Mouse (Mus musculus): ENCODE results near the gene Foxl2.

The Foxl2 gene

DNA sequence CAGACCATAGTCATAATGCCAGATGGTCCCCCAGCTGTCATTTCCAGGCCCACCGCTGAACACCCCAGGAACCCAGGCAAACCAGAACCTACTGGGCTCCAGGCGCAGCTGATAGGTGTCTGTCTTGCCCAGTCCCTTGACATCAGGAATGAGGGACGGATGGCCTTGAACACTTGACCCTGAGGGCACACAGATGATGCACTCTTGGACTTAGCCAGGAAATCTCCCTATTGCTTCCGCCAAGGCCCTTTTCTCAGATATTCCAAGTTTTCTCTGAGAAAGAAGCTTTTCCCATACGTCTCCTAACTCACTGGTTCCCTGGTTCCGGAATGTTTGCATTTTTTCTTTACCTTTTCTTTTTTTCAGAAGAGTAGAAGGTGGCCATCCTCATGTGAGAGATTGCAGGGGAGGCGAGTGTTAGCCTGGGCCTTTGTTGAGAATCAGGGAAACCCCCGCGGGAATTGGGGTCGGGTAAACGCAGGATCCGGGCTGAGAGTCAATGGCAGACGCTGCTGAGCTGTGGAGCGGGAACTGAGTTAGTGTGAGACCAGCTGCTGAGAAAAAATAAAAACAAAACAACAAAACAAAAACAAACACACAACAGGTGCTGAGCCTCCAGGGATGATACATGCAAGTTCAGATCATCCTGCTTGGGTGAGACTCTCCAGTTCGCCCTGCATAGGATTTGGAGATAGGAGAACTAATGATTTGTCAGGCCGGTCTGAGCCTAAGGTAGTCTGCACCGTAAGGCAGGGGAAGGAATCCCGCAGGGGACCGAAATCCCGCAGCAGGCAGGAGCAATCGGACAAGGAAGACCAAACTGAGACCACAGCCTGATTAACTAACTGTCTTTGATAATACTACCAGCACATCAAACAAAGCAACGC lies 6.7 kb downstream of the Foxl2 start:
- in situ Hi-C loops (cut with MboI; ENCODE audit: low sequenced_read_pairs) = loop anchor here (25.0 kb wide), 1 partner anchor 325 kb away; no protein-coding TSS in a partner anchor

DNA sequence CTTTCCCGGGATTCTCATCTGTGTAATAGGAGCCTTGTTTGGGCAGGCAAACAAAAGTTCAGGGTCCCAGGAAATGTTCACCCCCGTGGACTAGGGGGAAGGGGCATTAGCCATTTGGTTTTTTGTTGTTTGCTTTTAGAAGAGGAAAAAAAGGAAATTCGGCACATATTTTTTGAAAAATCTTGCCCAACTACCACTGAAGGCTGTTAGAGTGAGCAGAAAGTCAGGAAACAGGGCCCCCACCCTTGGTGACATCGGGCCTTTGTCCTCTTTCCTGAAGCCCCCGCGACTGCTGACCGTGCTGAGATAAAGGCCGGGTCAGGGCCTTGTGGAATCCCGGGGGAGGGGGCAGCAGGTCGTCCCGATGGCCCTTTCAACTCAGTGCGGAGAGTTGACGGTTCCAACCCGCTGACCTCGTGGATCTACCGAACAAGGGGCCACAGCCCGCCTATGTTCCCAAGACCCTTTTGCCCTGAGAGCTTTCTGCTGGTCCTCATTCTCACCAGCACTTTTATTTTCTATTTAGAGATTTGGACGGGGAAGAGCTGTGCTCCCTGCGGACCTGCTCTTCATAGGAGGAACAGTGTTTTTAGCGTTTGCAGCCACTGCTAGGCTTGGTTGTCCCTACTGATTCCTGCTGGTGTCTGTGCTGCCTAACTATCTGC lies 7.5 kb downstream of the Foxl2 start:
- in situ Hi-C loops (cut with MboI; ENCODE audit: low sequenced_read_pairs) = loop anchor here (25.0 kb wide), 1 partner anchor 325 kb away; no protein-coding TSS in a partner anchor

DNA sequence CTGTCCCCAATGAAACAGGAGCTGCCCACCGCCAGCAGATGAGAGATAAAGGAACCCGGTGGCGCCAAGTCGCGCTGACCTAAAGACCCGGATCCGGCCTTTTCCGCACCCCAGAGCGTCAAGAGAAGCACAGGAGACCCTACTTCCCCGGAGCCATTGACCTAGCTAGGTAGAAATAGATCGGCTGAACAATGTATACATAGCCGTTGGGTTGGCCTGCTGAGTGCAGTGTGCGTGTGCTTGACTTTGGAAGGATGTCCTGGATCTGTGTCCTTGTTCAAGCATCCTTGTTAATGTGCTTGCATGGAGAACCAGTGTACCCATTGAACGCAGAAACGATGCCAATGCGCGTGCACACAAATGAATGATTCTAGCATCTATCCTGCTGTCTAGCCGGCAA lies 8.6 kb downstream of the Foxl2 start:
- in situ Hi-C loops (cut with MboI; ENCODE audit: low sequenced_read_pairs) = loop anchor here (25.0 kb wide), 1 partner anchor 326 kb away; no protein-coding TSS in a partner anchor

DNA sequence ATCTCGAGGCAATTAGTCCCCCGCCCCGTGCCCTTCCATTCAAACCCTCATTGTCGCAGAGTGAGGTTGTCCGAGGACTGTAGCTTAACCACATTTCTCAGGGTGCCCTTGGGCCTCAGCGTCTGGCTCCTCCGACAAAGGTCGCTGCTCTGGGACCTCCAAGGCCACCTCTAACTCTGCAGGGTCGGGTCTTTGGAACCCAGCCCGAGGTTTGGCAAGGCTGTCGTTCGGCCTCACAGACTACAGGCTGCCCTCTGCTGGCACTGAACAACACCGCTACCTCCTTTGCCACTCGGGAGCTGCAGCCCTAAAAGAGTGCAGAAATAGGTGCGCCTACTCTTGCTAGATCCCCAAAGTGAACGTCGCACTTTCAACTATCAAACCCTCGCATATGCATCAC lies 10.0 kb downstream of the Foxl2 start:
- in situ Hi-C loops (cut with MboI; ENCODE audit: low sequenced_read_pairs) = loop anchor here (25.0 kb wide), 1 partner anchor 328 kb away; no protein-coding TSS in a partner anchor

DNA sequence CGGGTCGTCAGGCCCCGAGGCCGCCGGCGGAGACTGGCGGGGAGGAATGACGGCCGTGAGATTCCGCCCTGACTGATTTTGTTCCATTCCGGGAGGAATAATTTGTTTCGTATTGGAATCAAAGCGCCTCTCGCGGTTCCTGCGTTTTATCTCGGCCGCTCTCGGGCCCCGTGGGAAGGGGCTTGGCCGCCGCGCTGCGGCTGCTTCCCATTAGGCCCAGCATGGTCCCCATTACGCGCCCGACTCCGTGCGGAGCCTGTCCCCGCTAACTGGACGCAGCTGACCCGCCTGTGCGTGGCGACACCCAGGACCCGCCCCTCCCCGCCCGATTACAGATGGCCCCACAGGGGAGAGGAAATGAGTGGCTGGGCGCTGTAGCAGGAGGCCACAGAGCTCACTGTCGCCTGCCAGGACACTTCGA lies 18.0 kb downstream of the Foxl2 start:
- in situ Hi-C loops (cut with MboI; ENCODE audit: low sequenced_read_pairs) = loop anchor here (25.0 kb wide), 1 partner anchor 336 kb away; no protein-coding TSS in a partner anchor

DNA sequence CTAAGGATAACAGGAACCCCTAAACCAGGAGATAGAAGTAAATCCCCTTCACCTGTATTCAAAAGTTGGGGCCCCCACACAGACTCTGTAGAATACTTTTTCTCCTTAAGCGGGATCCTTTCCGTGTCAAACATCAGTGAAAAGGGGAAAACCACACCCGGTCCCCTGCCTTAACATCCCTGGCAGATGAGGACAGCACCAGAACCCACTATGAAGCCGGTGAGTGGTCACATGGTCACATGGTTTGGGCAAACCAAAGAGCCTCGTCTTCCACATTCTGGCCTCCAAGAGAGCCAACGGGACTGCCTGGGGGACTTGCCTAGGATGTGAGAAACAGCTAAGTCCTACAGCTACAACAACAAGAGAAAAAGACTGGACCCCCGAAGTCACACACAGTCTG lies 18.5 kb downstream of the Foxl2 start:
- in situ Hi-C loops (cut with MboI; ENCODE audit: low sequenced_read_pairs) = loop anchor here (25.0 kb wide), 1 partner anchor 336 kb away; no protein-coding TSS in a partner anchor

DNA sequence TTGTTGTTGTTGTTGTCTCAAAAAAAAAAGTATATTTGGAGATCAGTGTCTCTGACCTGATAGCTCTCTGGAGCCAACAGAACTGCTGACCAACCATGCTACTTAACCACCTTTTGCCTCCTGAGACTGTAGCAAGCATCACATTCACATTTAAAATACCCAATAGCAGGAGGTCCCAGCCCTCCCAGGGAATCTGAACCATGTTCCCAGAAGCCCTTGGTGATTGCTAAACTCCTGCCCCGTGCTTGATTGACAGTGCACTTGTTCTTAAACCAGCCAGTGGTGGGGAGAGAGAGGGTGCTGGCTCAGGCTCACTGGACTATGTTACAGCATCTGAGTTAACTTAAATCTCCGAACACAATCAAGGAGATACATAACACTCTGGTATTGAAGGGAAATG lies 19.8 kb downstream of the Foxl2 start:
- in situ Hi-C loops (cut with MboI; ENCODE audit: low sequenced_read_pairs) = loop anchor here (25.0 kb wide), 1 partner anchor 338 kb away; no protein-coding TSS in a partner anchor

DNA sequence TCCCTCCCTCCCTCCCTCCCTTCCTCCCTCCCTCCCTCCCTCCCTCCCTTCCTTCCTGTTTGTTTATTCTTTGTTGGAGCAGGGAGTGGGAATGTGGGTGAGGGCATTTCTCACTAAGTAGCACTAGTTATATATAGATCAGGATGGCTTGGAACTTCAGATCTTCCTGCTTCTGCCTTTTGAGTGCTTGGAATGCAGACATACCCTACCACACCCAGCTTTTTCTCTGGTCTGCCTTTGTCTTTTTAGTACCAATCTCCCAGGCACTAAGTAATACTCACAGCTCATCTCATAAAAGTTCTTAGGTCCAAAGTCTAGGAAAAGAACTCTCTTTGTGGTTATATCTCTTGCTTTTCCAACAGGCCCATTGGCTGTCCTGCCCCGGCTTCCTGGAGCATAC lies 21.0 kb downstream of the Foxl2 start:
- in situ Hi-C loops (cut with MboI; ENCODE audit: low sequenced_read_pairs) = no loop called here

DNA sequence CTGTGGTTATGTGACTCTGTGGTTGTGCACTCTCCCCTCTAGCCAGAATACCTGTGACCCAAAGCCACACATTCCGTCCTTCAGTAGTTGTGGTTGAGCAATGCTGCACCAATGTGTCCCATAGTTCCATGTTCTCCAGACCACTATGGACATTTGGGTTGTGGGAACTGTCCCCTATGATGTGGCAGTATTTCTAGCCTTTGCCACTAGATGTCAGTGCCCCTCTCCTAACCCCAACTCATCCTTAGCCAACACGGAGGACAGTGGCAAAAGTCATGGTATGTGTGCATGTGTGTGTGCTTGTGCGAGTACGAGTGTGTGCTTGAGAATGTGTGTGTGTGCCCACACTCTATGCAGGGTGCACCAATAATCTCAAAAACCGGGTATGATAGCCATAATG lies 21.4 kb downstream of the Foxl2 start:
- in situ Hi-C loops (cut with MboI; ENCODE audit: low sequenced_read_pairs) = no loop called here

DNA sequence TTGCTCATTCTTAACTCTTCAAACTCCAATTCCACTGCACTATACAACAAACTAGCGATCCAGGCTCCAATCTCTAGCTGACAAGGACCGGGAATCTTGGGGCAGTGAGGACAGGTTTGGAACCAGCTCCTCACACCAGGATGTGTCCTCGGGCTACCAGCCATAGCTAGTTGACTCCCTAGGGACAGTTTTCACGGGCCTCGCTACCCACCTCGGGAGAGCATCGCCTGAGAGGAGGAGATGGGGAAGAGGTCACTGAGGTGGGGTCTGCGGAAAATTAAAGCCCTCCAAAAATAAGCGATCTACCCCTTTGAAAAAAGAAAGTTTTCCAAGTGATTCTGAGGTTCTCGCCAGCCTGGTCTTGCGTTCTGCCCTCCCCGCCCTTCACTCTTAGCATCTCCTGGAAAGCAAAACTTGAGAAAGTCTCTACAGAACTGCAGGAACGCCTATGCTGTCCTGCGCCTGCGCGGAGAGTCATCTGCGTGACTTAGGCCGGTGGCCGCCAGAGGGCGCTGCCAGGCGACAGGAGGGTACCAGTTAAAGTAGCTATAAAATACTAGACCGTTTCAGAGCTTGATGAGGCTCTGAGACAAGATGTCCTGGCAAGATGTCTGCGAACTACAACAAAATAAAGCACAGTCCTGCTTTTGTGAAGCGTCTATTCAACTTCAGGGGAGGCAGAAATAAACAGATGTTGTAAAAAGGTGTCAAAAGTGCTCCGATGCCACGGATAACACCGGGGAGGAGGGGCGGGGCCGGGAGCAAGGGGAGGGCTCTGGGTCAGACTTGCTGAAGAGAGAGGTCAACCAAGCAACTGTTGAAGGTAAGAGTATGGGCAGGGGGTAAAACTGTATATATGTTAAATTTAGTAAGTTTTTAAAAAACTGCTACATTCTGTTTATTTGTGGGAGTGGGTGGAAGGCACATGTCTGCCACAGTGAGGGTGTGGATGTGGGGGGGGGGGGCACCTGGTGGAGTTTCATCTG lies 24.6 kb downstream of the Foxl2 start:
- in situ Hi-C loops (cut with MboI; ENCODE audit: low sequenced_read_pairs) = no loop called here

DNA sequence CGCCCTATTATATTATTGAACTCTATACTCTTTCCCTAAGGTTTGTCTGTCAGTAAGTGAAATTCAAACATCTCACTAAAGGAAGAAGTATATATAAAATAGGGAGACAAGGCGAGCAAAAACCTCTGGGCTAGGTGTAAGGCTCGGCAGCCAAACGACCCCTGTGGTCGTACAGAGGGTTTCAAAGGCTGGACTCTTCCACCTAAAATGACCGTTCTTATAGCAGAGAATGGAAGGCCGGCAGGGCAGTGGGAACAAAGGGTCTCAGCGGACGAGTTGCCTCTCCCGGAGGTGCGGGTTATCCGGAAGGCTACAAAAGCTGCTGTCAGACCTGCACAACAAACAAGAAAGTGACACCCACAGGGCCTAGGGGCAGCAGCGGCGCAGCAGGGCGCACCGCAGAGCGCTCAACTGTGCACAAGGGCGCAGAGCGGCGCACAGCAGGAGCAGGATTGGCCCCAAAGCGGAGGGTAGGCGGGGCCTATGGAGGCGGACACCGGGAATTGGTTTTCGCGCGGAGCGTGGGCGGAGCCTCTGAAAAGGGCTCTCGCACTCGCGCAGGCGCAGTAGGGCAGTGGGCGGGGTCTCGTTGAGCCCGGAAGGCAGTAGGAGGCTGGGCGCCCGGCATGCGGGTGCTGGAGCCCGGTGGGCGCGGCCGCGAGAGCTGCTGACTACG lies 30.9 kb downstream of the Foxl2 start, which contains the start of gene Faim:
Faim (plus strand) TSS at position 574 of the 676 bp plus-strand sequence.
- in situ Hi-C loops (cut with MboI; ENCODE audit: low sequenced_read_pairs) = no loop called here

DNA sequence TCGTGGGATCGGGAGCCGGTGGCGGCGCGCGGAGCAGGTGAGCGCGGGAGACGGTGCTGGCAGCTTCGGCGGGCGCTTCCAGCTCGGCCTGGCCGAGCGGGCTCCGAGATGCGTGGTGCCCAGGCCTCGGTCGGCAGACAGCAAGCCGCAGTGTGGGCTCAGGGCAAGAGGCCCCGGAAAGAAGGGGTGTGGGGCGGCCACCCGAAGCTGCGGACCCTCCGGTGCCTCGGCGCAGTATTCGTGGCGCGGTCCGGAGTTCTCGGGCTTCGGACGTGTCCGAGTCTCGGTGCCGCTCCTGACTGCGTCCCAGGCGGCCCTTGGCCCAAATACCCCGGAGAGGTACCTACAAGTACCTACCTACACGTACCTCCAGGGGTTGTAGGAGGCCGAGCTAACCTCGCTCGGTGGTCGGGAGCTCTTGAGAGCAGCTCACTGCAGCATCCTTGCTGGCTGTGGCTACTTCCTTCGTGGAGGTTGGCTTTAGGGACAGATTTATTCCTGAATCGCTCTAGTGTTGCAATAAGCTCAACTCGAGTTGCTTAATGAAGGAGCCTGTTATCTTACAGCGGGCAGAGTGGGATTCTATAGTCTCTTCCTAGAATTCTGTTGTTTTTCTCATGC lies 31.5 kb downstream of the Foxl2 start:
- in situ Hi-C loops (cut with MboI; ENCODE audit: low sequenced_read_pairs) = no loop called here

DNA sequence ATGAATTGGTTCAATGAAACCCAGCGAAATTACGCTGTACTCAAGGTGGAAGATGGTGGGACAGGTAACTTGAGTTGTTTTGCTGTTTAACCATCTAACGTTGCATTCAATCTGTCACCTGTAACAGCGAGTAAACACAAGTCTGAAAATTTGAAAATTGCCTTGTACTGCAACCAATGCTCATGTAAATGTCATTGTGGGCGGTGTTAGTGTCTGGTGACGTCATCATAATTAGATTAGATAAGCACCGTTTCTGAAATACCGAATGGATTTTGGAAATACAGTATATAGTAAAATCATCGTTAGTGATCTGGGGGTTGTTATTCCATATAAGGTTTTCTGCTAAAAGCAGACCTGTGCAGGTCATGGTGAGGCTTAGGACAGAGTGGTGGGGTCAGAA lies 32.0 kb downstream of the Foxl2 start:
- in situ Hi-C loops (cut with MboI; ENCODE audit: low sequenced_read_pairs) = no loop called here

DNA sequence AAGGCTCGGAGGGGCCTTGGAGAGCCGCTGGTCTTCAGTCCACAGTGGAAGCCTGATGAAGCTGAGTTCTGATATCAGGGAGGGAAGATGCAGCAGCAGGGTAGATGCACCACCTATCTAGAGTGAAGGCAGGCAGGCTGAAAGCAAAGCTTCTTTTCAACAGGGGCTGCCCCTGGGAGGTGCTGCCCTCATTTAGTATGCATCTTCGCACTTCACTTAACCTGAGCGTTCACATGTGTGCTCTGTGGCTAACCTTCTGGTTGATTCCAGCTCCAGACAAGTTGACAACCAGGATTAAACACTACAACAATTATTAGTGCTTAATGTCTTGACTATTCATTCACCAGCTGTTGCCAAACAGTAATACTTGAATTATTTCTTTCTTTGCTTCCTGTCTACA lies 39.0 kb downstream of the Foxl2 start:
- in situ Hi-C loops (cut with MboI; ENCODE audit: low sequenced_read_pairs) = no loop called here

DNA sequence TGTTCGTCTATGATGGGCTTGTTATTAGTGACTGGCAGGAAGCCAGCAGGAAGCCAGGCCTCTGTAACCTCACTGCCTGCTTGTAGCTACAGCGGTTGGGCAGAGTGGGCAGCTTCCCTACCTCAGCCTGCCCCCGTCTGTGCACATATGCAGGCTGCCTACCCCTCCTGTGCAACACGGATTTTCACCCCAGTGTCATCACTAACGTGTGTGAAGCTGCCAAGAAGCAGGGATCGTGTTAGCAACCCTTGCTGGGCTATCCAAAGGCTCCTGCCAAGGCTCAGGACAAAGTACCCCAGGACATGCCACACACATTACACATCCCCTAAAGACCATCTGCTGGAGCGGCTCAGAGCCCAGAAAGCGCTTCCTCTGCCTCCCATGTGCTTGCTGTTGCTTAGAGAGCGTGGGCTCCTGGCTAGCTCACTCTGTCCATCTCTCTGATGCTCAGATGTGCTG lies 44.8 kb downstream of the Foxl2 start:
- in situ Hi-C loops (cut with MboI; ENCODE audit: low sequenced_read_pairs) = no loop called here

DNA sequence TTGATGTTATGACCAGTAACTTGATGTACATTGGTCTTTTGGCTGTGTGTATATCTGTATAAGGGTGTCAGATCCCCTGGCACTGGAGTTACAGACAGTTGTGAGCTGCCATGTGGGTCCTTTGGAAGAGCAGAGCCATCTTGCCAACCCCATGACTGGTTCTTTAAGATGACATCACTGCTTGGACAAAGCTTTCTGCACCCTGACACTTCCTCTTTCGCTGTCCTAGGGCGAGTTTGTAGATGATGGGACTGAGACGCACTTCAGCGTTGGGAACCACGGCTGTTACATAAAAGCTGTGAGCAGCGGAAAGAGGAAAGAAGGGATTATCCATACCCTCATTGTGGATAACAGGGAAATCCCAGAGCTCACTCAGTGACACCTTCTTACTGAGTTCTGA lies 46.2 kb downstream of the Foxl2 start:
- in situ Hi-C loops (cut with MboI; ENCODE audit: low sequenced_read_pairs) = no loop called here

All from CH12F3 (cell line).